Mouse (Mus musculus) embryonic facial prominence, embryonic 14.5 days (tissue): ENCODE data around the gene Sohlh1. TPM values are rescaled to one million over a fixed set of nuclear protein-coding genes. Genes with fewer than 3 reads are reported as not detected.

Source experiments
- ATAC-seq: fragments of 200-750 bp; cut with Nextera tagmentation; 2 replicates; pipeline ENCODE4 v1.8.0; 2017; ENCODE audit warnings: low read depth, moderate number of reproducible peaks, moderate TSS enrichment
- DNase-seq: peaks from one replicate; pipeline ENCODE4 v3.0.0-alpha.2; 2015; ENCODE audit warnings: low spot score
- H3K27ac ChIP-seq: fragments of 300-500 bp; sonication (generic); replicated peaks from 2 replicates; pipeline ENCODE4 v1.5.1; 2014; ENCODE audit warnings: low read depth, mild to moderate bottlenecking, low read length, moderate library complexity
- H3K27me3 ChIP-seq: fragments of 300-500 bp; sonication (generic); replicated peaks from 2 replicates; pipeline ENCODE4 v1.6.1; 2014; ENCODE audit warnings: low read length; ENCODE audit not compliant: control insufficient read depth, insufficient read depth
- H3K36me3 ChIP-seq: fragments of 300-500 bp; sonication (generic); 2 replicates; pipeline ENCODE4 v1.6.1; 2014; ENCODE audit warnings: low read length, mixed read lengths; ENCODE audit not compliant: control insufficient read depth, insufficient read depth
- H3K4me1 ChIP-seq: fragments of 300-500 bp; sonication (generic); 2 replicates; pipeline ENCODE4 v1.6.1; 2014; ENCODE audit warnings: antibody characterized with exemption, low read length; ENCODE audit not compliant: control insufficient read depth, insufficient read depth
- H3K4me2 ChIP-seq: fragments of 300-500 bp; sonication (generic); 2 replicates; pipeline ENCODE4 v1.6.1; 2014; ENCODE audit warnings: low read depth, mild to moderate bottlenecking, low read length, moderate library complexity, mixed read lengths
- H3K4me3 ChIP-seq: fragments of 300-500 bp; sonication (generic); 2 replicates; pipeline ENCODE4 v1.5.1; 2014; ENCODE audit warnings: low read depth, mild to moderate bottlenecking, low read length
- H3K9ac ChIP-seq: fragments of 300-500 bp; sonication (generic); 2 replicates; pipeline ENCODE4 v1.6.1; 2014; ENCODE audit warnings: low read depth, mild to moderate bottlenecking, low read length, moderate library complexity, mixed read lengths
- H3K9me3 ChIP-seq: fragments of 300-500 bp; sonication (generic); 2 replicates; pipeline ENCODE4 v1.6.1; 2016; ENCODE audit warnings: low read length; ENCODE audit not compliant: control insufficient read depth
- WGBS: fragments of 180-500 bp; shearing (Covaris S2); extraction: QIAGEN DNeasy Blood & Tissue Kit; methylation state at CpG from one replicate; pipeline ENCODE4 v1.1.7; 2014; 5-methylcytosine and 5-hydroxymethylcytosine counted together
- polyA plus RNA-seq: library from polyadenylated mRNA; unstranded; fragments of >200 nt; fragmentation: Nextera tagmentation; extraction: Ambion mirVana; gene quantifications from 2 replicates; pipeline ENCODE4 v1.2.1, GENCODE M21; 2014

Gene Sohlh1
- polyA plus RNA-seq: not detected in 2 replicates

- H3K9ac ChIP-seq: no peak within 1 kb of the TSS
- no peaks in the 10 kb centered on the region for H3K36me3 ChIP-seq
- ATAC-seq (no peak), DNase-seq (no peak)
- 74% methylated on average over 13 of the region's 16 CpGs for WGBS
- no peak within 1 kb of the TSS for H3K4me2 ChIP-seq
- H3K9me3 ChIP-seq: no peaks in the 10 kb centered on the region
- no peak within 1 kb of the TSS for H3K4me3 ChIP-seq
- 0 out of 2 replicates have a peak, but pooled peaks cover 5% of the 10 kb centered on the region for H3K4me1 ChIP-seq
- no peak within 1 kb of the TSS for H3K27ac ChIP-seq
- H3K27me3 ChIP-seq: no peaks in the 10 kb centered on the region
These were observed at the start of gene Sohlh1 for GRCm38 (mm10) chr2:25847226-25847625. TSS of gene Sohlh1 (minus strand) at chr2:25847248.

- Histone ChIP-seq H3K36me3 (no peaks in the 10 kb centered on the region), H3K27me3 (no peaks in the 10 kb centered on the region), H3K27ac (no peak overlapping the region), H3K9ac (no peak overlapping the region), H3K4me1 (no peaks in the 10 kb centered on the region), H3K4me2 (no peak overlapping the region), H3K4me3 (no peak overlapping the region), H3K9me3 (no peaks in the 10 kb centered on the region)
- DNase-seq: no peak
- 78% methylated on average over 7 of the region's 7 CpGs for WGBS
- no peak for ATAC-seq
These were observed 45.4 kb upstream of the Sohlh1 start for GRCm38 (mm10) chr2:25892440-25892839.

GRCm38 (mm10) chr2:25888144-25888543, 41.1 kb upstream of the Sohlh1 start:
- no peak overlapping the region for H3K27ac ChIP-seq
- no peak overlapping the region for H3K9ac ChIP-seq
- no peak overlapping the region for H3K4me3 ChIP-seq
- WGBS: 74% methylated on average over 3 of the region's 5 CpGs
- H3K4me2 ChIP-seq: no peak overlapping the region
- no peak for ATAC-seq
- H3K9me3 ChIP-seq: no peaks in the 10 kb centered on the region
- H3K36me3 ChIP-seq: no peaks in the 10 kb centered on the region
- no peak for DNase-seq
- no peaks in the 10 kb centered on the region for H3K4me1 ChIP-seq
- H3K27me3 ChIP-seq: no peaks in the 10 kb centered on the region

DNA sequence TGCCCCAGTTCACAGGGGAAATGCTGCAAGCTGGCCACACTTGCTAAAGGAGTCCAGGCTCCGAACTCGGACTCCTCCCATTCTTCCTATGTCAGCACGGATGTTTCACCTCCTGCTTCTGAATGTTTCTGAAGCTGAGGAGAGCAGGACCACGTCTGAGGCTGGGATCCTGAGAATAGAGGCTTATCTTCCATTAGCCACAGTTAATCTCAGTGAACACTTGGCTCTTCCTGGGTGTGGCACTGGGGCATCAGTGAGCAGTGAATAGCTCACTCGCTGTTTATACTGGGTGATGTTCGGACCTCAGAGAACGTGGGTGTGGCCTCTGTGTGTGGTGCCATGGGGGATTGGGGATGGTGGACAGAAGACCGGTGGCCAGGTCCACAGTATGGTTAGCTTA, 40.2 kb upstream of the Sohlh1 start:
- Histone ChIP-seq H3K4me2 (no peak overlapping the region), H3K4me1 (no peaks in the 10 kb centered on the region), H3K36me3 (no peaks in the 10 kb centered on the region), H3K9me3 (no peaks in the 10 kb centered on the region), H3K27ac (no peak overlapping the region), H3K27me3 (no peaks in the 10 kb centered on the region), H3K9ac (no peak overlapping the region), H3K4me3 (no peak overlapping the region)
- 58% methylated on average over 8 of the region's 8 CpGs for WGBS
- DNase-seq (no peak), ATAC-seq (no peak)

- Histone ChIP-seq H3K27ac (no peak overlapping the region), H3K27me3 (no peaks in the 10 kb centered on the region), H3K36me3 (no peaks in the 10 kb centered on the region), H3K4me1 (no peaks in the 10 kb centered on the region), H3K4me2 (no peak overlapping the region), H3K4me3 (no peak overlapping the region), H3K9ac (no peak overlapping the region), H3K9me3 (no peaks in the 10 kb centered on the region)
- DNase-seq (no peak), ATAC-seq (no peak)
- WGBS: 95% methylated on average over 3 of the region's 3 CpGs
These were observed 37.7 kb upstream of the Sohlh1 start for GRCm38 (mm10) chr2:25884756-25885155.

DNA sequence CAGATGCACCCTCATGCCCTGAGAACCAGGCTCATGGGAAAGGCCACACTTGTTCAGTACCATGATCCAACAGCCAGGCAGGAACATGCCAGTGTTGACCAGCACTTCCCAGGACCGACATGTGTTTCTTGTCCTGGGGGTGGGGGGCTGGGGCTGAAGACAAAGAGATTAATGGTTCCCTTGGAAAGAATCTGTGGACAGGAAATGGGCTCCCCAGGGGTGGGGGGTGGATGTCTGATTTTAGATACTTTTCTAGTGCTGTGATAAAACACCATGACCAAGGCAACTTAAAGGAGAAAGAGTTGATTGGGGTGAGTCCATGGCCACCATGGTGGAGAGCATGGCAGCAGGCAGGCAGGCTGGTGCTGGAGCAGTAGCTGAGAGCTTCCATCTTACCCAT, 35.2 kb upstream of the Sohlh1 start:
- Histone ChIP-seq H3K4me3 (no peak overlapping the region), H3K36me3 (no peaks in the 10 kb centered on the region), H3K9ac (no peak overlapping the region), H3K4me2 (no peak overlapping the region), H3K4me1 (no peaks in the 10 kb centered on the region), H3K27me3 (peaks cover 21% of the 10 kb centered on the region), H3K27ac (no peak overlapping the region), H3K9me3 (no peaks in the 10 kb centered on the region)
- ATAC-seq (no peak), DNase-seq (no peak)
- WGBS: 32% methylated on average over 1 of the region's 1 CpGs

GRCm38 (mm10) chr2:25879061-25879460, 32.0 kb upstream of the Sohlh1 start:
- no peak overlapping the region for H3K27ac ChIP-seq
- no peak overlapping the region for H3K4me3 ChIP-seq
- DNase-seq (no peak), ATAC-seq (no peak)
- H3K9ac ChIP-seq: no peak overlapping the region
- peaks cover 34% of the 10 kb centered on the region for H3K27me3 ChIP-seq
- H3K36me3 ChIP-seq: no peaks in the 10 kb centered on the region
- 72% methylated on average over 4 of the region's 4 CpGs for WGBS
- no peak overlapping the region for H3K4me2 ChIP-seq
- H3K4me1 ChIP-seq: no peaks in the 10 kb centered on the region
- H3K9me3 ChIP-seq: 0 out of 2 replicates have a peak, but pooled peaks cover 3% of the 10 kb centered on the region

DNA sequence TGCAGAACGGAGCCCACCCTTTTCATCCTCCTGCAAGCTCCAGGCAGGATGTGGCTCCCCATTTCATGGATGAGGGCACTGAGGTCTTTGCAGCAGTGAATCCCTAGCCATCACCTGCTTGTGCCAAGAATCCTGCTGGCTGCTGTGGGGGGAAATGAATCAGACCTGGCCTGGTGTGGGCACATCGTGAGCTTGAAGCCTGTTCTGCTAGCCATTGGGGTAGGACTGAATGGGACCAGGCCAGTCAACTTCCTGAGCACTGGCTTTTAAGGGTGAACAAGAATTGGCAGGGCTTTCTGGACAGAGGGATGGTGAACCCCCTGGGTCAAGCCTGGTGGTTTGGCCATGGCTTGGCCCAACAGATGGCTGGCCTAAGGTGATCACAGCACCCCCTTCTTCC, 31.5 kb upstream of the Sohlh1 start:
- H3K27me3 ChIP-seq: peaks cover 36% of the 10 kb centered on the region
- 76% methylated on average over 2 of the region's 2 CpGs for WGBS

GRCm38 (mm10) chr2:25877736-25878268, 30.8 kb upstream of the Sohlh1 start:
- 3% methylated on average over 34 of the region's 49 CpGs for WGBS
- peak overlapping the region; percentile 56 for H3K4me2 ChIP-seq
- no peaks in the 10 kb centered on the region for H3K36me3 ChIP-seq
- peak overlapping the region; percentile 41 for H3K4me3 ChIP-seq
- no peaks in the 10 kb centered on the region for H3K4me1 ChIP-seq
- ATAC-seq (no peak), DNase-seq (no peak)
- no peak overlapping the region for H3K27ac ChIP-seq
- 0 out of 2 replicates have a peak, but pooled peaks cover 3% of the 10 kb centered on the region for H3K9me3 ChIP-seq
- peak overlapping the region; percentile 56 for H3K9ac ChIP-seq
- H3K27me3 ChIP-seq: peaks cover 36% of the 10 kb centered on the region

More for the DNA sequence above, 31.5 kb upstream of the Sohlh1 start:
- 0 out of 2 replicates have a peak, but pooled peaks cover 3% of the 10 kb centered on the region for H3K9me3 ChIP-seq
- DNase-seq (no peak), ATAC-seq (no peak)
- H3K4me3 ChIP-seq: no peak overlapping the region
- no peak overlapping the region for H3K4me2 ChIP-seq
- no peak overlapping the region for H3K27ac ChIP-seq
- H3K9ac ChIP-seq: no peak overlapping the region
- no peaks in the 10 kb centered on the region for H3K4me1 ChIP-seq
- no peaks in the 10 kb centered on the region for H3K36me3 ChIP-seq
